Mouse (Mus musculus) megakaryocyte, embryonic 14.5 days (primary cell): Measurements from ENCODE around the gene Tmem204.

Source experiments
- FLI1 ChIP-seq: IDR thresholded peaks from 2 replicates; pipeline ENCODE4 v1.6.1; 2012; ENCODE audit warnings: low read length, inconsistent platforms, mixed read lengths
- GATA1 ChIP-seq: IDR thresholded peaks from 3 replicates; pipeline ENCODE4 v1.6.1; 2012; ENCODE audit warnings: mixed read lengths, low read length, inconsistent platforms, borderline replicate concordance

DNA sequence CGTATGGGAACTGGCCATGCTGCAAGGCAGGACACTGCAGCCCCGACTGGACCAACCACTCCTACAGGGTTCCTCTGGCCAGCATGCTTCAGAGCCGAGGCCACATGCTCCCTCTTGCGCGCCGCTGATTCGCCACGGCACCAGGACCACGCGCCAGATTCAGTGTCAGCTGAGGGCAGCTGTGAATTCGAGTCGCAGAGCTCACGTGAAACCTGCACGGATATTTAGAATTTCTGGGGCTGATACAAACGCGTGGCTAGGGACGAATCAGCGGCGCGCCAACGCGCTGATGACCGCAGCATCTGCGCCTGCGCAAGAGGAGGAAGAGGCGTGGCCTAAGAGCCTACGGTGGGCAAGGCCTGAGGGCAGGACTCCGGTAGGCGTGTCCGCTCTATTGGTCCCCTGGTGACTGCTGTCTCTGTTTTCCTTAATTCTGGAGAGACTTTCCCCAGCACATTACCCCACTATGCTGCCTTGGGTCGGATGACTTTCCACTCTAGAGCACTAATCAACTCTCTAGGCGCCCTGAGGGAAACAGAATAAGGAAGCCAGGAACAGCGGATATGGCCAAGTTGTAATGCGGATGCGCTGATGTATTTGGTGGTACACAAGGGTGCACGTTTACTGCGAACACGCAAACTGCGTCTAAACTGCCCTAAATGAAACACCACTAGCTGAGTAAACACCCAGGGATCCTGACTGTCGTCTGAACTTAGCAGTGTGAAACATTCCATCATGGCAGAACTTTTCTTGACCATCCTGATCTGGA is 32.5 kb upstream of the Tmem204 start, which contains the start of gene Telo2:
- no peak for TF ChIP-seq GATA1
- TF ChIP-seq FLI1 = no peak
